Mouse (Mus musculus): Measurements from ENCODE around the gene Anp32b.
A peak's percentile ranks its signal among the peaks of the same experiment; 100 is the strongest.

Anp32b gene

GRCm38 (mm10) chr4:46452855-46453719, 2.4 kb downstream of the Anp32b start:
- peak; percentile 29 for DNase-seq

DNA sequence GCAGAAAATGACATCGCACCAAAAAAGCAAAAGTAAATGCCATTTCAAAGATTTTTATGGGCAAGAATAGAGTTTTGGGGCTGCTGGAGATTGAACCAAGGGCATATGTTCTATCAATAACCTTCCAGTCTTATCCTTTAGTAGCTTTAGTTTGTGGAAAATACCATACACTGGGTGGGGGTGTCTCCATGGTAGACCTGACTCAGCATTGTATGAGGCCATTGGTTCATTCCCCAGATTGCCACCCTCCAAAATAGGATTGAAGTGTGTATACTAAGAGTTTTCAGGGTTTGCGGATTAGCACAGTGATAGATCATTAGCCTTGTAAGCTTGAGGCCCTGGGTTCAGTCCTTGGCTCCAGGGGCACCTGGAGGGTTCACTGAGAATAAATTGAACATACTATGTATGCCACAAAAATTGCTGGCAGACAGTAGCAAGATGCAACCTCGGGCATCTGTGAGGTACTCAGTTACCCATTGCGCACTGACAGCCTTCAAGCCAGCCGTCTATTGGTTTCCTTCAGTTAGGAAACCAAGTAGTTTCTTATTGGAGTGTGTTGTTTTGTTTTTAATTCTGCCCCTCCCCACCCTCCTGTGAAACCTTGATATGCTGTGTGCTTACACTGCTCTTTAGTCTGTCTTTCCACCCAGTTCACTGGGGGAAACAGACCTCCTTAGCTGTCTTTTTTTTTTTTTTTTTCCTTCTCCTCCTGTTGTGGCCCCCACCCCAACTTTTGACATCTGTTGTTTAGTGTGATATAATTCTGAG, 3.6 kb downstream of the Anp32b start:
- peak; percentile 29 for DNase-seq

- no peak for DNase-seq
Measured at GRCm38 (mm10) chr4:46456762-46457161, 6.1 kb downstream of the Anp32b start.

GRCm38 (mm10) chr4:46457186-46457585, 6.5 kb downstream of the Anp32b start:
- no peak for DNase-seq

- no peak for DNase-seq
Measured at GRCm38 (mm10) chr4:46458411-46458810, 7.7 kb downstream of the Anp32b start.

- DNase-seq, result peak; percentile 89
Measured at GRCm38 (mm10) chr4:46463130-46463830, 12.6 kb downstream of the Anp32b start.

GRCm38 (mm10) chr4:46465740-46466139, 15.0 kb downstream of the Anp32b start:
- DNase-seq, result peak; percentile 42

- DNase-seq, result no peak
Measured at GRCm38 (mm10) chr4:46475101-46475500, 24.4 kb downstream of the Anp32b start.

GRCm38 (mm10) chr4:46479081-46479480, 28.4 kb downstream of the Anp32b start:
- DNase-seq, result no peak

- peak; percentile 95 for DNase-seq
Measured at GRCm38 (mm10) chr4:46485696-46486417, 35.2 kb downstream of the Anp32b start.

- no peak for DNase-seq
Measured at GRCm38 (mm10) chr4:46487348-46487747, 36.6 kb downstream of the Anp32b start.

GRCm38 (mm10) chr4:46489028-46489925, 38.6 kb downstream of the Anp32b start, which contains the start of gene Nans:
Gene Nans (plus strand): TSS chr4:46489248.
- peak; percentile 98 for DNase-seq

GRCm38 (mm10) chr4:46493071-46493470, 42.4 kb downstream of the Anp32b start:
- DNase-seq, result no peak

DNA sequence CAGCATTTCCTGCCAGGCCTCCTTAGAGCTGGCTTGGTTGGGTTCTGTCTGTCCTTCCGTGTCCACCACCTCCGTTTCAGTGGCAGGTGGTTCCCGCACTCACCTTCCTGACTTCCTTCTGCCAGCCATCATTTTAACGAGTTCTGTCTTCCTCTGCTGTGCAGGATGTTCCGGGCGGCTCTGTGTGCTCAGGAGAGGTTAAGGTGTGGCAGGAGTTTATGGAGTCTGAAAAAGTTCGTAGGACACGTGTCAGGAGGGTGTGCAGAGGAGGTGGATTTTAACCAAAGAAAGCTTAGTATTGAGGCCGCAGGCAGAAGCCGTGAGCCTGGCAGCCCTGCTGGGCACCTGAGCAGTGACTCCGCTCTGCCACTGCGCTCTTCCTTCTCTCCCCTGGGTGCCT, 44.8 kb downstream of the Anp32b start:
- DNase-seq, result no peak

DNA sequence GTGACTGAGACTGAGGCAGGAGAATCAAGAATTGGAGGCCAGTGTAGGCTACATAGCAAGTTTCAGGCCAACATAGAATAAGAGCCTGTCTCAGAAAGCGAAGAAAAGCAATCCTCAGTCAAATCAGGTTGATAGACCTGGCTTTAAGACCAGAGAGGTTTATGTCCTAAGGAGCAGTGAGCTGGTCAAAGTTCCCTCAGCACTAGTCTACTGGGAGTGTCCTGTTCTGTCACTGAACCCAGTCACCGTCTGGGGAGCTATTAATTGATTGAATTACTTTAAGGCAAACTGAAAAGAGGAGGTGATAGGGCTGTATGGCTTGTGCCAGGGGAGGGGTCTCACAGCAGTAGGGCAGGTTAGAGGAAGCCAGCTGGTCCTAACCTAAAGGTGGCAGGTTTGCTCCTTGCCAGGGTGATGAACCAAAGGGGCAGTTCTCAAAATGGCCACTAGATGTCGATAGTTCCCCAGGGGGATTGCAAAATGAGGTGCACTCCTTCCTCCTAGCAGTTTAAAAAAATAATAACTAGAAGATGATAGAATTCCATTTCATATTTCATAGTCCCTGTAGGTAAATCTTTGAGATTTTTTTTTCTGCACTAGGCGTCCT, 46.7 kb downstream of the Anp32b start:
- peak; percentile 88 for DNase-seq

DNA sequence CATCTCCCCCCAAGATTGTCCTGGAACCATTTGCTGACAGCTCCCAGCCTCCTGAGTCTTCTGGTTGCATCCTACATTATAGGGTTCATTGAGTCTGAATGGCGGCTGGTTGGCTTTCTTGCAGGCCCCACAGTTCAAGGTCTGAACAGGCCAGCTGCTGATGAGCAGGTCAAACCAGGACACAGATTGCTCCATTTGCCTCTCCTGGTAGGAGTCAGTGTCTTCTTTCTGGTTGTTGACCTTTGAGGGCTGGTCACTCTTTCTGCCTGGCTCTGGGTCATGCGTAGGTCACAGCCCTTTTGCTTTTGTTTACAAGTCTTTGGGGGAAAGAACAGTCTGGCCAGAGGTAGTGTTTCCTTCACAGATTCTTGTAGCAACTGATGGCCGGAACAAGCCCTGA, 47.8 kb downstream of the Anp32b start:
- no peak for DNase-seq

GRCm38 (mm10) chr4:46498976-46499375, 48.3 kb downstream of the Anp32b start:
- DNase-seq, result peak; percentile 74

DNA sequence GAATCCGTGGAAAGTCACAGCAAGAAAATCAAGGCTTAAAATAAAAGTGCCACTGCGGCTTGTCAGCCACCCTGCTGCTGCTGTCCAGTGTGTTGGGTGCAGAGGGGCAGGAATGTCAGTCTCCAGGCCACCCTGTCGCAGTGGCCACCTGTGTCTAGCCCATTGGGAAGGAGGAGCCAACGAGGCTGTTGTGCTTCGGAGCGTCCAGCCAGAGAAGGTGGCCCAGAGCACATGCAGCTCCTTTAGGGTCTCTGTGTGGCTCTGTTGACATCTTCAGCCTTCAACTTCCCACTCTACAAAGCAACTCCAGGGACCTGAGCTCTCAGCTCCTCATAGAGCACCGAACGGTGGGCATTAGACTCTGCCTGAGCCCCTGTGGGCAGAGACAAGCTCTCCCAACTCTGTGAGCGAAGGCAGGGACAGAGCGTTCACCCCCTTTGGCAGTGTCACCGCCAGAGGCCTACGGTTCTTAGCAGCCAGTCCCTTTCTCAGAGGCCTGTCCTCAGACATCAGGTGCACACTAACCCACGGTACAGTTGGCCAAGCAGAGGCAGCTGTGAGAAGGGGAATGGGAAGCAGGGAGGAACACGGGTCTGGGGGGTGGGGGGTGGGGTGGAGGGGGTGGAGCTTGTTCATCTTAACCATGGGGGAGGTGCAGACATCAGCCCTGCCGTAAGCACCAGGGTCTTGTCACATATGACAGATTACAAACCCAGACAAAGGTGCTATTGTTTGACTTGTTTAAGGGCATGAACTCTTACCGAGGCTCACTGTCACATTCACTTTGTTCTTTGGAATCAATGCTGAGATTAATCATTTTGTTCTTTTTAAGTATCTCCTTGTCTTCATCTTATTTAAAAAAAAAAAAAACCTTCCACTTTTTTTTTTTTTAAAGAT, 52.2 kb downstream of the Anp32b start:
- DNase-seq, result no peak

DNA sequence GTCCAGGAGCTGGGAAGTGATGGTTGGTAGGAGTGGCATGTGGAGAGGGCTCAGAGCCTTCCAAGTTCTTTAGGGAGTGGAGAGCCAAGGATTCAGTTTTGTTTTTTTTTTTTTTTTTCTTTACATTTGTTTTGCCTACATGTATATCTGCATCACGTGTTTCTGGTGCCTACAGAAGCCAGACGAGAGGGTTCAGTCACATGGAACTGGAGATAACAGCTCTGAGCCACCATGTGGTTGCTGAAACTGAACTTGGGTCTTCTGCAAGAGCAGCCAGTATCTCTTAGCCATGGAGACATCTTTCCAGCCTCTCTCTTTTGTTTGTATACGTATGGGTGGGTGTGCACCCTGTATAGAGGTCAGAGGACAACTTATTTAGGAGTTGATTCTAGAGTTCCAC, 53.2 kb downstream of the Anp32b start:
- DNase-seq, result no peak

Data from thymus, postnatal 4 days (tissue).